In genomic region chr16:45201395-45201794, GRCm38 (mm10) we compare ENCODE assay signal across 17 mouse cellular contexts. TPM values are rescaled to one million over a fixed set of nuclear protein-coding genes. Genes with fewer than 3 reads are reported as not detected.
"Had no signal": no experiment of that assay in that cellular context is flagged by ENCODE, and none has a peak within 500 bp of the region (broad histone marks: within the 10 kb centered on the region; RNA-seq: fewer than 3 reads in every experiment).

No protein-coding gene starts in this region.

- DNase-seq: kidney, postnatal 25 days; layer of hippocampus, postnatal 36 days; liver, embryonic 13.5 days; lung, adult 2 months; lung, postnatal 14 days; lung, postnatal 4 days; right cerebral cortex, postnatal 25 days; spleen, adult 18-20 months; thymus, adult 18-20 months; thymus, postnatal 36 days had no signal

- H3K27me3 ChIP-seq: liver, embryonic 13.5 days; midbrain, embryonic 12.5 days; midbrain, embryonic 15.5 days; neural tube, embryonic 12.5 days; neural tube, embryonic 15.5 days had no signal

- H3K4me1 ChIP-seq: liver, embryonic 13.5 days; midbrain, embryonic 12.5 days; midbrain, embryonic 15.5 days; neural tube, embryonic 12.5 days; neural tube, embryonic 15.5 days had no signal

- H3K36me3 ChIP-seq: liver, embryonic 13.5 days; midbrain, embryonic 12.5 days; midbrain, embryonic 15.5 days; neural tube, embryonic 12.5 days; neural tube, embryonic 15.5 days had no signal

- H3K27ac ChIP-seq: kidney, postnatal 0 days; left cerebral cortex, adult 2 months; liver, embryonic 13.5 days; midbrain, embryonic 12.5 days; midbrain, embryonic 15.5 days; neural tube, embryonic 12.5 days; neural tube, embryonic 15.5 days had no signal

- H3K9me3 ChIP-seq: liver, embryonic 13.5 days; midbrain, embryonic 12.5 days; midbrain, embryonic 15.5 days; neural tube, embryonic 12.5 days; neural tube, embryonic 15.5 days had no signal

- H3K9ac ChIP-seq: liver, embryonic 13.5 days; midbrain, embryonic 12.5 days; midbrain, embryonic 15.5 days; neural tube, embryonic 12.5 days; neural tube, embryonic 15.5 days had no signal

- H3K4me2 ChIP-seq: liver, embryonic 13.5 days; midbrain, embryonic 12.5 days; midbrain, embryonic 15.5 days; neural tube, embryonic 12.5 days; neural tube, embryonic 15.5 days had no signal

- H3K4me3 ChIP-seq: left cerebral cortex, adult 2 months; liver, embryonic 13.5 days; midbrain, embryonic 12.5 days; midbrain, embryonic 15.5 days; neural tube, embryonic 12.5 days; neural tube, embryonic 15.5 days had no signal

- ATAC-seq: midbrain, embryonic 15.5 days had no signal

RNA-seq across cellular contexts. Expression of gene Btla, which starts 22.7 kb away (rescaled TPM):
- polyA plus RNA-seq: kidney, embryonic 14.5 days had no signal
